Mouse (Mus musculus): ENCODE data around the gene Heatr4.
A peak's percentile ranks its signal among the peaks of the same experiment; 100 is the strongest.

DNA sequence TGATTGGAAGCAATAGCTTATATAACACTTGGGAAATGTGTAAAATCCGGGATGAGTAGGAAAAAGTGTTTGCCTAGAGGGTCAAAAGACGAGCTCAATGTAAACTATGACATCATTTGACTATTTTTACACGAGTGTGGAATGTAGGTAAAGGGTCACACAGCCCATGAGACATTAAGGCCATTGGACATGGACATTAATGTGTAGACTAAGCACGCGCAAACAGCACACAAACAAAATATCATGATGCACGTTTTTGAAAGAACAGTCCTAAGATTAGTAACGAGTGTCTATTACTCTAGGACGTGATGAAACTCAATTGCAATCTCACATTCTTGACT lies 2.6 kb upstream of the Heatr4 start:
- TF ChIP-seq CTCF (IDR thresholded peaks at IDR 0.05 in 2 of 3, conservative IDR thresholded peaks at IDR 0.05 in 1 of 3; ENCODE audit: control insufficient read depth in 1 of 3, insufficient read depth in 1 of 3, low read depth in 2 of 3, low read length in 3 of 3, poor library complexity in 1 of 3, severe bottlenecking in 1 of 3): no peak
- no peak for TF ChIP-seq POLR2A (IDR thresholded peaks at IDR 0.05; ENCODE audit: control insufficient read depth in 1 of 2, insufficient read depth in 1 of 2, low read depth in 1 of 2, low read length in 2 of 2, poor library complexity in 1 of 2)
- no peak for TF ChIP-seq USF1 (IDR thresholded peaks at IDR 0.05; ENCODE audit: low read depth, low read length)
- no peak for TF ChIP-seq NELFE (IDR thresholded peaks at IDR 0.05; ENCODE audit: low read depth, low read length)
- TF ChIP-seq BHLHE40 (IDR thresholded peaks at IDR 0.05; ENCODE audit: borderline replicate concordance, low read depth, low read length): peak; percentile 44

Measured in MEL (cell line).